Mouse (Mus musculus) small intestine, adult 2 months (tissue): ENCODE results near the gene Larp4.

Experiments
- CTCF ChIP-seq: fragments of 200-500 bp; IDR thresholded peaks from 2 replicates; pipeline ENCODE4 v1.5.1; 2012; ENCODE audit warnings: low read depth, mild to moderate bottlenecking, control low read depth, inconsistent platforms, low read length, moderate library complexity, mixed read lengths; ENCODE audit not compliant: insufficient replicate concordance, insufficient read length; ENCODE audit errors: extremely low read depth
- POLR2A ChIP-seq: fragments of 200-500 bp; IDR thresholded peaks from 2 replicates; pipeline ENCODE4 v1.6.1; 2012; ENCODE audit warnings: low read depth, mild to moderate bottlenecking, control low read depth, inconsistent platforms, low read length, moderate library complexity

DNA sequence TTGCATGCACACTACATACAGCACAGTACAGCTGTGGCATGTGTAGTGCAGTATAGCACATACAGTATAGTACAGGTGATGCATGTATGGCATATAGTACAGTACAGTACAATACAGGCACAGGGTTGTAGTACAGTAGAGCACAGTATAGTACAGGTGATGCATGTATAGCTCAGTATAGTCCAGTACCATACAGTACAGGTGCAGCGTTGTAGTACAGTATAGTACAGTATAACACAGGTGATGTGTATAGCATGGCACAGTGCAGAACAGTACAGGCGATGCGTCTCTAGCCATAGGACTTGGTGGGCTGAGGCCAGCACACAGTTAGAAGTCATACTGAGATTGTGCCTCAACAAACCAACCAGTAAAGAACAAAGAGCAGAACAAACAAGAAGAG, 91.5 kb downstream of the Larp4 start:
- TF ChIP-seq CTCF (no peak), POLR2A (no peak)
